Mouse (Mus musculus) spleen, adult 2 months (tissue): ENCODE measurements around the gene Nedd4.

Source experiments
- CTCF ChIP-seq: fragments of 200-500 bp; IDR thresholded peaks from 2 replicates; pipeline ENCODE4 v1.5.1; 2011; ENCODE audit warnings: mild to moderate bottlenecking, inconsistent platforms; ENCODE audit not compliant: insufficient read depth, insufficient read length, insufficient replicate concordance; ENCODE audit errors: extremely low read depth
- POLR2A ChIP-seq: fragments of 200-500 bp; IDR thresholded peaks from 2 replicates; pipeline ENCODE4 v1.6.1; 2011; ENCODE audit warnings: low read depth, low read length, inconsistent platforms

DNA sequence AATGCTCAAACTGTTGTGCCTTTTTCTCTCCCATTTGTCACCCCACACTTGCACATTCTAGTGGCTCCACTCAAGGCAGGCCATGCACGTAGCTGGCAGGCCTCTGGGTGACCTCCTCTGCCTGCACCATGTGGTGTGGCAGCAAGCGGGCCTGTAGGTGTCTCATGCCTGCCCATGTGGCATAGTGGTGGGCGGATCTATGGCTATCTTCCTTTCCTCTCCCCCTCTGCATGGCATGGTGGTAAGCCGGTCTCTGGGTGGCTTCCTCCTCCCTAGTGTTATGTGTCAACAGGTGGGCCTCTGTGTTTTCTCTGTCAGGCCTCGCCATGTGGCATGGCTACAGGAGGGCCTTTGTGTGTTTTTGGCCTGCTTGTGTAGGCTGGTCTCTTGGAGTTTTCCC is 6.5 kb upstream of the Nedd4 start:
- TF ChIP-seq CTCF (no peak), POLR2A (no peak)
